Mouse (Mus musculus) cerebral cortex, adult 2 months (tissue): Measurements from ENCODE around the gene Tcerg1l.

Experiments used
- WGBS: fragments of 180-500 bp; shearing (Covaris S2); methylation state at CpG from one replicate; pipeline ENCODE4 v1.1.7; 2018; 5-methylcytosine and 5-hydroxymethylcytosine counted together

Tcerg1l gene

GRCm38 (mm10) chr7:138357475-138357874 is 40.1 kb downstream of the Tcerg1l start:
- 87% methylated on average over 8 of the region's 8 CpGs for WGBS

DNA sequence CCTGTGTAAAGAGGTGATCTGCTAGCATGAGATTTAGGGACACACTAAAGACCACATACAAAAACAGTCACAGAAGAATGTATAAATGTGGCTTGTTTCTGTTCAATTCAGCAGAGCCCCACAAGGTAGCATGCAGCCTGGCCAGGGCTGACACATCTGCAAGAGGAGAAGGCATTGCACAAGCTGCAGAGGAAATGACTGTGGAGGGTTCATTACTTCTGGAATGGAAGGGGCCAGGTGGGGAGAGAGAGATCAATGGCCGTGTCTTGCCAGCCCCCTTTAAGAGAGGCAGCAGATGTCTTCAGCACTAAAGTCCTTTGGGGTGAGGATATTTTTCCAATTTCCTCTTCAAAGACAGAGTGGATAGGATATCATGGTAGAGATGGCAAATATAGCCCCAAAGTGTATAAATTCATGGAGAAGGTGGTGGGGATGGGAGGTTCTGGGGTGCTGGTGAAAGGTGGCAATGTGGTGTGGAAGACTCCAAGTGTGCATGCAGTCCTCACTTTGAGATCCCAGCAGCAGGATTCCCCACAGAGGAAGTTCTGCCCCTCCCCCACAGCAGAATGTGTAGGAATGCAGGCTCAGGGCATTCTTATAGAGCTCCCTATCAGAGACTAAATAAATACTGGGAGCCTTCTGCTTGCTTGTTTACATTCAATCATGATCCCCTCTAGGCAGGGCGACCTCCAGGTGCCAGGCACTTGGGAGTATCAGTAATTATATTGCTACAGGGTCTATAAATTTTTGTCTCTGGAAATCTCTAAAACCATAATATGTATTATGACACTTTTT is 40.7 kb downstream of the Tcerg1l start:
- WGBS, result 73% methylated on average over 2 of the region's 2 CpGs

DNA sequence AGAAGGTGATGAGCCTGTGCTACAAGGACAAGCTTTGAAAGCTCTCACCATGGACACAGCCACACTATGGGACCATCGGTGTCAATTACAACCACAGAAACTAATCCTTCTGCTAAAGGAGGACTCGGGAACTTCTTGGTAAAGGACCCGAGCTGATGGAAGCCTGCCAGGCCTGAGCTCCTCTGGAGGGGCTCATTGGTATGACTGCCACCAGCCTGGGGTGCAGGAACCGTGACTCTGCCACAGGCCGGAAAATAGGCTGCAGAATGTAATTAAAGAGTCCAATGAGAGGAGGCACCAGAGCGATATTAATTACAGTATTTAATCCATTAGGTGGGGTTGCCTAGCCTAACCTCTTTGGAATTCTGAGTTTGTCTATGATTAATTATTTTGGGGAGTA is 52.1 kb downstream of the Tcerg1l start:
- 57% methylated on average over 6 of the region's 6 CpGs for WGBS

DNA sequence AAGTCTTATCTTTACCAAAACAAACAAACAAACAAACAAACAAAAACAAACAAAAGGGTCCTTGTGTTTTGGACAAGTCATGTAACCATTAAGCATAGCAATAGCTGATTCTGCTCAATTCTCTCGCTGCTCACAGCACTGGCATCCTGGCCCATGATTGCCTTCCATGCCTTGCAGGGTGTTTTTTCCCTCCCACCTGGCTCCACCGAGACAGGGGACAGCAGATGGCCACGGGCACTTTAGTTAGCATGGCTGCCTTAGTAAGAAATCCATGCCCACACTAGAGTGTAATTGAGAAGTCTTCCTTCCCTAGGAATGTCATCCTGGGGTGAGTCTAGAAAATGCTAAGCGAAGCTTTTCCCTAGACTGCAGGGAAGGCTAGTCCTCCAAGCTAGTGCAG is 59.1 kb downstream of the Tcerg1l start:
- 66% methylated on average over 4 of the region's 4 CpGs for WGBS

GRCm38 (mm10) chr7:138337946-138338345 is 59.6 kb downstream of the Tcerg1l start:
- WGBS, result 72% methylated on average over 5 of the region's 5 CpGs

DNA sequence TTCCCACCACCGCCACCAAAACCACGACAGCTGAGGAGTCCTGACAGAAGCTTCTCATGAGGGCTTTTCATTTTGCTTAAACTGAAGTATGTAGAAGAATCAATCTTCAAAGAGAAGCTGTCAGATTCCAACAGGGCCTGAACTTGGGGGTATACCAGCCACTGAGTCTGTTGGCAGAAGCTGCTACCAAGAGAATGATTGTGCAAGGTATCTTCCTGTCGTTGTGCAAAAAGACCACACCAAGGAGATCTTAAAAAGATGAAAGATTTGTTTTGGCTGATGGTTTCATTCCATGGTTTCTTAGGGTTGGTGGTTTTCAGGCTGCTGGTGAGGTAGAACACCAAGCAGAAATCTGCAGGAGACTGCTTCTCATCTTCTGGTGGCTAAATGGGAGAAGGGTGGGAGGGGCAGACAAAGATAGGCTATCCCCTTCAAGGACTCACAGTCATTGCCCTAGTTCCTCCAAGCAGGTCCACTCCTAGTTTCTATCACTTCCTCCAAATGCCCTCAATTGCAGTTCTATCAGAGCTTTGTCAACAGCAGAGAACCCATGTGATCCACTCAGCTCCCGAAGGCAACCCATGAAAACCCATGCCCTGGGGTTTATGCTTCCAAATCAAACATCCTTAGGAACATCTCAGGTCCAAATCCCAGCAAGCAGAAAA is 64.9 kb downstream of the Tcerg1l start:
- WGBS, result 90% methylated on average over 4 of the region's 4 CpGs

GRCm38 (mm10) chr7:138331266-138331665 is 66.3 kb downstream of the Tcerg1l start:
- 93% methylated on average over 3 of the region's 3 CpGs for WGBS

DNA sequence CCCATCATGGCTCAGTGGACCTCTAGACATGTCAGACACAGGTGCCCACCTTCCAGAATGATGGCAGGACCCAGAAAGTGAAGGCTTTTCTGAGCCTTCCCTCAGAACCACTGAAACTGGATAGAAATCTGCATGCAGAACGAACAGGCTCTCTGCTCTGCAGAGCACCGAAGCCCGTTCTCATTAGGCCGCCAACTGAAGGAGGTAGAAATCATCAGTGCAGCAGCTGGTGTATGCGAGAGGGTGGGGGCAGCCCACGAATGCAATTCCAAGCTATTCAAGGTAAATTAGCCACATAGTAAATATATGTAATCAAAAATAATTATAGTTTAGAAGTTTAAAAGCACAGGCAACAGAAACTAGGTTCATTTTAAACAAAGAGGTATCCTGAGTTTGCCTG is 68.9 kb downstream of the Tcerg1l start:
- 59% methylated on average over 6 of the region's 6 CpGs for WGBS

GRCm38 (mm10) chr7:138326760-138327159 is 70.8 kb downstream of the Tcerg1l start:
- 71% methylated on average over 3 of the region's 3 CpGs for WGBS

GRCm38 (mm10) chr7:138313733-138314132 is 83.8 kb downstream of the Tcerg1l start:
- 96% methylated on average over 1 of the region's 1 CpGs for WGBS

GRCm38 (mm10) chr7:138306126-138306525 is 91.4 kb downstream of the Tcerg1l start:
- 89% methylated on average over 3 of the region's 3 CpGs for WGBS

DNA sequence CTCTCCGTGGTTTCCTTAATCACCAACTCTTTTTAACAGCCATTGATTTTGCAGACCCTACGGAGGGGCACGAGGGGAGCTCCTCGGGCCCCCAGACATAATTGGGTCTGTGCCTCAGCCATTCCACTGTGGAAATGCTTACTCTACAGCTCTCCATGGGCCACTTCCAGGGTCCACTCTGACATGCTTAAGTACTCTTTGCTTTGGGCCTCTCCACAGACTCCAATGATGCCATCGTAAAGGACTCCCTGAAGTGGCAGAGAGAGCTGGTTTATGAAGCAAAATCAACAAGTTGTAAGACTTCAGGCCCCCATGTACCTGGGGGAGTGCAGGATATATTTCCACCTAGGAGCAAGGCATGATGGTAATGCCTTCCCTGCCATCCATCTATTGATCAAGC is 112.7 kb downstream of the Tcerg1l start:
- WGBS, result 89% methylated on average over 5 of the region's 5 CpGs

DNA sequence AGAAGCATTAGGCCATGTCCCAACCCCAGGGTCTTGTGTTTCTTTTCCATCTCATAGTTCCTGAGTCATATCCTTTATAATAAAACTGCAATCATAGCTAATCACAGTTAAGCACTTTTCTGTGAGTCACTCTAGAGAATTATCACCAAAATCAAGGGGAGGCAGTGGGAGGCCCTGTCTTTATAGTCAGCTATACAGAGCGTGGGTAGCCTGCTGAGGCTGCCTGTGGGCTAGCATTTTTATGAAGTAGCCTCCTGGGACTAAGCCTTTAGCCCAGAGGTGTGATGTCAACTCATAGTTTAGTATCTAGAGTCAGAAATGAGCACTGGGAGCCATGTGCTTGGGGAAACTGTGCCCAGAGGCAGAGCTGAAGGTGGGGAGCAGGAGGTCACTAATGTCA is 122.3 kb downstream of the Tcerg1l start:
- WGBS, result 67% methylated on average over 1 of the region's 1 CpGs

DNA sequence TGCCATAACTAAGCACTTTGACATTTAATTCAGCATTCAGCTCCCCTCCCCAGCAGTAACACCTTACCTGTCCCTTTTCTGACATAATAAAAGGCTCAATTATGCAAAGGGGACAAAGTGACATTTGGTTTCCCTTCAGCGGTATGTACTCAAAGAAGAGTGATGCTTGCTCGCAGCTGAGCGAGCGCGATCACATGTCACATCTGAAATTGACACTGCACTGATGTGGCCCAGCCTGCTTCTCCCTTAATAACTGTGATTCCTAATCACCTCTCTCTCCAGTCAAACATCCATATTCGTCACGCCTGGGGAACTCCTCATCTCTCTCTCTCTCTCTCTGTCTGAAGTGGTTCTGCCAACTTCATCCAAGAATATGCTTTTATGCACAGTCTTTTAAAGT is 126.2 kb downstream of the Tcerg1l start:
- 92% methylated on average over 7 of the region's 7 CpGs for WGBS

- WGBS, result 81% methylated on average over 8 of the region's 8 CpGs
Measured at GRCm38 (mm10) chr7:138269386-138269785, 128.1 kb downstream of the Tcerg1l start.

- WGBS, result 69% methylated on average over 5 of the region's 5 CpGs
Measured at GRCm38 (mm10) chr7:138267976-138268646, 129.4 kb downstream of the Tcerg1l start.

DNA sequence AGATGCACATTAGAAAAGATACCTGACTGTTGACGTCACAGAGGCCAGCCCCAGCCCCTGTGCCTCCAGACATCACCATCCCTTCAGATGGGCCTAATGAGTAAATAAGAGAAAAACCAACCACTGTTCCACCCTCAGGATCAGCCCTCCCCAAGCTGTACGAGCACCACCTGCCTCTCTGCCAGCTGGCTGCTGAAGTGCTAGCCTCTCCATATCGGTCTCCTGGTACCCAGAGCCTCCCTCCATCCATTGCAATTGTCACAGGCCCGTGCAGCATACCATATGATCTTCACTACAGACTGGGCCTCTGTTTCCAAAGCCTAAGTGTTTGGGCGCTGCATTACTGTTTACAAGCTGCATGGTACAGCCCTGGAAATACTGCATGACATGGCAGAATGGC is 148.9 kb downstream of the Tcerg1l start:
- 62% methylated on average over 5 of the region's 5 CpGs for WGBS

DNA sequence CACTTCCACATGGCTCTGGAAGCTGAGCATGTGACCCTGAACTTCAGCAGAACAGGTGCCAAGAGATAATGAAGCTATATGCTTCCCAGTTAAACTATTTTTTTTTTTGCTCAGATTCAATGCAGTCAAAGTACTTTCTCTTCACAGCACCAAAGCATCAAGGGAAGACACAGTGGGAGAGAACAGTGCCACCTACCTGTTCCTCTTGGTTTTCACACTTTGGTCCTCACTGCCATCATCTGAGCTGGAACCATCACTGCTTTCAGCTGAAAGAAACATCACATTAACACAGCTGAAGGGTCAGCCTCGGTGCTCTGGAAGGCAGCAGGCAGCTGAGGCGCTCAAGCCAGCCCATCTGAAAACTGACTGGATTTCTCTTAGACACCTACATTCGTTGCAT is 149.4 kb downstream of the Tcerg1l start:
- WGBS, result 60% methylated on average over 3 of the region's 3 CpGs

DNA sequence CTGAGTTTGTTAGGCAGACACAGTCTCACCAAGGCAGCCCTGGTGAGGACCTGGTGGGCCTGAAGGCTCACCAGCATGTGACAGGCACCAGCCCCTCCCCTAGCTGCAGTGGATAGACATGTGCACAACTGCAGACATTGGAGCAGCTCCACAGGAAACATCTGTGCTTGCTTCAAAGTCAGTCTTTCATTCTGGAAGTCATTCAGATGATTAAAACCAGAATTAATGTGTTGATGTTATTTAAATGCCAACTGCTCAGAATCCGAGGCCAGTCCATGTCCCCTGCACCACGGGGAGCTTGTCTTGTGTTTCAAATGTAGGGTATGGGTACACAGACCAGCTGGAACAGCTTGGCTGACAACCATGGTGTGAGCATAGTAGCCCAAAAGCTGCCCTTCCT is 150.8 kb downstream of the Tcerg1l start:
- 26% methylated on average over 2 of the region's 2 CpGs for WGBS

DNA sequence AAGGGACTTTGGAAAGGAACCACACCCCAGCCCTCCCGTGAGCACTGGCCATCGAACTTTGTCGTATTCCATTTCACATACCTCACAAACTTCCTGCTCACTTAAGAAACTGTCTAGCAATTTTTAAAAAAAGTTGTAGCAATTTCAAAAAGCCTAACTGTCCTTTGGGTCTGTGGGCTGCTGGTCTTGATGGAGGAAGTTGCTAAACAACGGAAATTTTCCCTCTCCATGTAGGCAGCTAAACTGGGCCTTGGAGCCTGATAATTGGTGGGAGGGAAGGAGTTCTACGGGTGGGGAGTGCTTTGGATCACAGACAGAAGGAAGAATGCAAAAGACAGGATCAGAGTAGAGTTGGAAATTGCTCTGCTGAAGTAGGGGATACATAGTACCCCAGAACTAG is 155.3 kb downstream of the Tcerg1l start:
- 82% methylated on average over 5 of the region's 5 CpGs for WGBS

DNA sequence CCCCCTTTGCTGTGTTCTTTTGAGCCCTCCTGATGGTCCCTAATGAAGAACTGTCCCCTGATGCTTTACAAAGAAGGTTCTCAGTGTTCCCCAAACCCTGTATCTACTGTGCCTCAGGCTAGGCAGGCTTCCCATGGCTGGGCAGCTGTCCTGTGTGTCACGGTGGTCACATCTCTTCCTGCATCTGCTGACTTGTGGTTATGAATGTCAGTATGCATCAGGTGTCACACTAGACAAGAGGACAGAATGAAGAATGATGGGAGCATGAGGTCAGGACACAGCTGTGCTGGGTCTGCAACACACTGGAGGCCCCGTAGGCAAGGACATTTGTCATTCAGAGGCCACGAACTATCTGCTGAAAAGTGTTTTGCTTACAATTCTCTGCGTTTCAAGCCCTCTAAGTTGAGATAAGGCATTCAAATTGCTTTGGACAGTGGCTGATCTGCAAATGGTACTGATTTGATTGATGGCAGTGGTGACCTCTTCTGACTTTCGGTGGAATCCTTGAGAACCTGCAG is 159.8 kb downstream of the Tcerg1l start:
- WGBS, result 79% methylated on average over 5 of the region's 5 CpGs

DNA sequence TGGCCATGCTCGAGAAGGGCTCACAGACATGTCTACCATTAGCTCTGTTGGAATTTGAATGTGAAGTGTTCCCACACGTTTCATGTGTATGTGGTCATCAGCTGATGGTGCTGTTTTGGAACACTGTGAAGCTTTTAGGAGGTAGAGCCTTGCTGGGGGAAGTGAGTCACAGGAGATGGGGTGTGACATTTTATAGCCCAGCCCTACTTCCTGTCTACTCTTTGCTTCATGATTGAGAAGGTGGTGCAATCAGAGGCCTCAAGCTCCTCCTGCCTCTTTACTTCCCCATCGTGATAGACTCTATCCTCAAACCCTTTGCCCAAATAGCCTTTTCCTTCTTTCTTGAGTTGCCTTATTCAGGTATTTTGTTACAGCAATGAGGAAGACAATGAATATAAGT is 173.3 kb downstream of the Tcerg1l start:
- WGBS, result 83% methylated on average over 3 of the region's 3 CpGs

DNA sequence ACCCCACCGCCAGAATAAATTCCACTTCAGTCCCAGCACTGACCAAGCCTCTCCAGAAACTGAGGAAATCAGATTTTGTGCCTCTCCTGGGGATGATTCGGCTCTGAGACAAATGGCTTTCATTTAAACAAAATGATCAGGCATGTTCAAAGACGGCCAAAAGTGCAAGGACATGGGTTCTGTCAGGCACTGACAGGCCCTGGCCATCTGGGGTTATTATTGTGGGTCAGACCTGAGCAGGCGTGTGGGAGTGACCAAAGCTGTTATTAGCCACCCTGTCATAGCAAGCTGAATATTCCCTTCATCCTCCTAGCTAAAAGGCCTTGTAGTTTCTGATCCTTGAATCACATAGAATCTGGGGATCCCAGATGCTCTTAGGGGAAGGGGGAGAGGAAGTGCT is 174.6 kb downstream of the Tcerg1l start:
- 86% methylated on average over 4 of the region's 4 CpGs for WGBS
